Mouse (Mus musculus) neural tube, embryonic 15.5 days (tissue): ENCODE data around the gene Hoxa4. TPM values are rescaled to one million over a fixed set of nuclear protein-coding genes. Genes with fewer than 3 reads are reported as not detected.

Source experiments
- ATAC-seq: fragments of 200-750 bp; cut with Nextera tagmentation; 2 replicates; pipeline ENCODE4 v1.8.0; 2017; ENCODE audit warnings: mild to moderate bottlenecking, moderate TSS enrichment, moderate library complexity; ENCODE audit not compliant: low FRiP score
- H3K27ac ChIP-seq: fragments of 300-500 bp; sonication (generic); replicated peaks from 2 replicates; pipeline ENCODE4 v1.5.1; 2015; ENCODE audit warnings: mild to moderate bottlenecking, inconsistent platforms
- H3K27me3 ChIP-seq: fragments of 300-500 bp; sonication (generic); replicated peaks from 2 replicates; pipeline ENCODE4 v1.6.1; 2015; ENCODE audit warnings: inconsistent platforms
- H3K36me3 ChIP-seq: fragments of 300-500 bp; sonication (generic); 2 replicates; pipeline ENCODE4 v1.6.1; 2015; ENCODE audit warnings: inconsistent platforms
- H3K4me1 ChIP-seq: fragments of 300-500 bp; sonication (generic); 2 replicates; pipeline ENCODE4 v1.6.1; 2015; ENCODE audit warnings: inconsistent platforms
- H3K4me2 ChIP-seq: fragments of 300-500 bp; sonication (generic); 2 replicates; pipeline ENCODE4 v1.6.1; 2015; ENCODE audit warnings: inconsistent platforms, mild to moderate bottlenecking, moderate library complexity
- H3K4me3 ChIP-seq: fragments of 300-500 bp; sonication (generic); replicated peaks from 2 replicates; pipeline ENCODE4 v1.5.1; 2015; ENCODE audit warnings: mild to moderate bottlenecking, inconsistent platforms
- H3K9ac ChIP-seq: fragments of 300-500 bp; sonication (generic); replicated peaks from 2 replicates; pipeline ENCODE4 v1.6.1; 2015; ENCODE audit warnings: mild to moderate bottlenecking, inconsistent platforms
- H3K9me3 ChIP-seq: fragments of 300-500 bp; sonication (generic); replicated peaks from 2 replicates; pipeline ENCODE4 v1.6.1; 2016; ENCODE audit warnings: inconsistent platforms
- WGBS: fragments of 180-500 bp; shearing (Covaris S2); methylation state at CpG from one replicate; pipeline ENCODE4 v1.1.7; 2015; ENCODE audit warnings: mixed read lengths; 5-methylcytosine and 5-hydroxymethylcytosine counted together
- polyA plus RNA-seq: library from polyadenylated mRNA; unstranded; fragments of >200 nt; fragmentation: Nextera tagmentation; extraction: Ambion mirVana; gene quantifications from 2 replicates; pipeline ENCODE4 v1.2.1, GENCODE M21; 2015

Gene Hoxa4
- polyA plus RNA-seq, 1 experiment from 2014 or later, result 5.7 TPM

GRCm38 (mm10) chr6:52158276-52159051 lies 33.1 kb downstream of the Hoxa4 start, which contains the start of gene Hoxa1:
Gene Hoxa1, minus strand, starts transcription at chr6:52158317.
- Histone ChIP-seq H3K4me3 (peak within 1 kb of the TSS; percentile 86), H3K9me3 (no peaks in the 10 kb centered on the region), H3K4me2 (peak within 1 kb of the TSS; percentile 86), H3K36me3 (no peaks in the 10 kb centered on the region), H3K27me3 (0 out of 2 replicates have a peak, but pooled peaks cover 8% of the 10 kb centered on the region), H3K27ac (peak within 1 kb of the TSS; percentile 87), H3K4me1 (peaks cover 63% of the 10 kb centered on the region), H3K9ac (peak within 1 kb of the TSS; percentile 81)
- under 1% methylated on average over 54 of the region's 55 CpGs for WGBS
- peak; percentile 88 for ATAC-seq

DNA sequence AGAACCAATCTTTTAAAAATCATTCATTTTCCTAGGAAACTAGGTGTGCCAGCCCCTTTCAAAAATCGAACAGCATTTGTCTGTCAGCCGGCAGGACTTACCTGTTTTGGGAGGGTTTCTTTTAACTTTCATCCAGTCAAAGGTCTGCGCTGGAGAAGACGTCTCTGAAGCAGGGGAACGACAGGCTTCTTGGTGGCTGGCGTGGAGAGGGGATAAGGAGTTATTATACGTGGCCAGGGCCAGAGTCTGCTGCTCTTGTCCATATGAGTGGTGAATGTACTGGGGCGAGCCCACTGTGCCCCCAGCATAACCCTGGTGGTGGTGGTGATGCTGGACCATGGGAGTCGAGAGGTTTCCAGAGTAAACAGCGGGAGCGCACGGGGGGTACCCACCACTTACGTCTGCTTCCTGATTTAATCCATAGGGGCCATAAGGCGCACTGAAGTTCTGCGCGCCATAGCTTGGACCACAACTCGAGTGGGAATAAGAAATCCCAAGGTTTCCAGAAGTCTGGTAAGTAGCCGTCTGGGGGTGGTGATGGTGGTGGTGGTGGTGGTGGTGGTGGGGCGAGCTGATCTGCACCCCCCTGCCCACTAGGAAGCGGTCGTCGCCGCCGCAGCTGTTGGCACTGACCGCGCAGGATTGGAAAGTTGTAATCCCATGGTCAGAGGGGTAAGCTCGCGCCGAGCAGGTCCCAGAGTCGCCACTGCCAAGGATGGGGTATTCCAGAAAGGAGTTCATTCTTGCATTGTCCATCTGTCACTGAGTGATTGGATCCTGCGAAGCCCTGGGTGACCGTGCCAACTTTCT lies 33.9 kb downstream of the Hoxa4 start:
- Histone ChIP-seq H3K9me3 (no peaks in the 10 kb centered on the region), H3K4me3 (peak overlapping the region; percentile 86), H3K36me3 (no peaks in the 10 kb centered on the region), H3K27me3 (0 out of 2 replicates have a peak, but pooled peaks cover 11% of the 10 kb centered on the region), H3K9ac (peak overlapping the region; percentile 81), H3K27ac (peak overlapping the region; percentile 87; the same call in 1 of the 2 replicates), H3K4me2 (peak overlapping the region; percentile 86), H3K4me1 (peaks cover 56% of the 10 kb centered on the region)
- no peak; the same call in 1 of the 2 replicates for ATAC-seq
- WGBS, result 2% methylated on average over 32 of the region's 32 CpGs

DNA sequence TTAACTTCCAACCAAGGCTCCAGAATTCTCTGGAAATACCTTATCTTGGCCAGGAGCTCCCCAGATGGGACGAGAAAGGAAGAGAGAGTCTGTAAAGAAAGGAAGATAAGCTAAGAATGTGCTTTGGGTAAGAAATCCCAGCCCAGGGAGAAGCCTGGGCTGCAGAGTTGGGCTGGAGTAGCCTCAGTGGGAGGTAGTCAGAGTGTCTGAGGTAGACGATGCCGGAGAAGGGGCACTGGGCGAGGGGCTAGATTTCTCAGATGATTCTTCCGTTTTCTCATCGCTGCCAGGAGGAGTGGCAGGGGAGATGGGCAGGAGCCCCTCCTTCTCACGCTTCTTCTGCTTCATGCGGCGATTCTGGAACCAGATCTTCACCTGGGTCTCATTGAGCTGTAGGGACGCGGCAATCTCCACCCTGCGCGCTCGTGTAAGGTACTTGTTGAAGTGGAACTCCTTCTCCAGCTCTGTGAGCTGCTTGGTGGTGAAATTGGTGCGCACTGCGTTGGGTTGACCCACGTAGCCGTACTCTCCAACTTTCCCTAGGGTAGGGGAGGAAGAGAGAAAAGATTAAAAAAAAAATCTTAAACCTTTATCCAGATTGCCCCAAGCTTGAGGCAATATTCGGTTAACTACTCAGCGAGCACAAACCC lies 34.9 kb downstream of the Hoxa4 start:
- Histone ChIP-seq H3K9ac (no peak overlapping the region), H3K4me1 (peaks cover 48% of the 10 kb centered on the region), H3K27me3 (peaks cover 15% of the 10 kb centered on the region), H3K4me2 (peak overlapping the region; percentile 86), H3K9me3 (no peaks in the 10 kb centered on the region), H3K4me3 (peak overlapping the region; percentile 3), H3K36me3 (no peaks in the 10 kb centered on the region), H3K27ac (no peak overlapping the region)
- 9% methylated on average over 20 of the region's 20 CpGs for WGBS
- no peak for ATAC-seq

DNA sequence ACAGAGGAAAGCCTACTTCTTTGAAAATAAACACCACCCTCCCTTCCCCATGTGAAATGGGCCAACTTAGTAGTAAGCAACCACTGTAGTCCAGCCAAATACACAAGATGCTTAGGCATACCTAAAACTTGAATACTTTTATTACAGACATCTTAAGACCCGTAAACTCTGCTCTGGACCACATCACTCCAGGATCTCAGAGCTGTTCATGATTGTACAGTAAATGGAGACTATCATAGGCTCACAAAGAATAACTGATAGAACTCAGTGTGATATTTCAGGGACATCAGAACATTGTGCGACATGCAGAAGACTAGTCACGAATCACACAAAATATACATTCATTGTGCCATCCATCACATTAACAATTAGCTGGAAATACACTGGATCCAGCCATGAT lies 36.1 kb downstream of the Hoxa4 start:
- Histone ChIP-seq H3K4me1 (peaks cover 40% of the 10 kb centered on the region), H3K27me3 (peaks cover 16% of the 10 kb centered on the region), H3K4me2 (no peak overlapping the region), H3K9ac (no peak overlapping the region), H3K9me3 (no peaks in the 10 kb centered on the region), H3K27ac (no peak overlapping the region), H3K4me3 (no peak overlapping the region), H3K36me3 (no peaks in the 10 kb centered on the region)
- ATAC-seq, result no peak
- WGBS, result 55% methylated on average over 3 of the region's 3 CpGs

DNA sequence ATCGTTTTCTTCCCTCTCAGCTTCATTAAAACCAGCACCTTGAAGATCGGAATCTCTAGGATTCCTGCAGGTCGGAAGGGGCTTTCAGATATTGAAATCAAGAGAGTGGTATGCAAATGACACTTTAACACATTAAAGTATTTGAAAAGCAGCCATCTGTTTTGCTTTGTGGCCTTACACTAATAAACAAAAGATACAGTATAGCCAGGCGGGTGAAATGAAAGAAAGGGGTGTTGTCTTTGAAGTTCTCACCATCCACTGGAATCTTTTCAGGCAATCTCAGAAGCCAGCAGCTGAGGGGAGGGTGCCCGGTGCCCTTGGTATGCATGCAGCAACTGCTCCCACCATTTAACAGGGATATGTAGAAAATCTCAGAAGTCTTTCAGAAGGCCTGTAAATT lies 37.5 kb downstream of the Hoxa4 start:
- Histone ChIP-seq H3K4me3 (no peak overlapping the region), H3K9ac (no peak overlapping the region), H3K4me1 (peaks cover 27% of the 10 kb centered on the region), H3K4me2 (no peak overlapping the region), H3K36me3 (no peaks in the 10 kb centered on the region), H3K27me3 (peaks cover 22% of the 10 kb centered on the region), H3K9me3 (no peaks in the 10 kb centered on the region), H3K27ac (no peak overlapping the region)
- ATAC-seq, result no peak
- WGBS, result 49% methylated on average over 5 of the region's 5 CpGs

DNA sequence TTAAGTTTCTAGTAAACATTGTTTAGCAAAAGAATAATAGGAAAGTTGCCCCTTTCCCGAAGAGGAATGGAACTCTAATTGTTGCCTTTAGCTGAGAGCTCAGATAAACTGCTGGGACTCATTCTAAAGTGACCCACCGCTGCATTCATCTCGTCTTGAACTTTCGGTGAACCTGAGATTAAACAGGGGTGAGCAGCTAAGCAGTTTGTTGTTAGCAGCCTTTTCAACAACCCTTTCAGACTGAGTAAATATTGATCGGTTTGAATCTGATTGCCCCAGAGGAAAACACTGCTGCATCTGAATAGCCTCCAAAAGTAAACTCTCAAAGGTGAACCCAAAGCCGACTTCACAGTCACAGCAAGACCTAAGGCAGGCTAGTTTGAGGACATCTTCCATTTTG lies 38.3 kb downstream of the Hoxa4 start:
- peaks cover 22% of the 10 kb centered on the region for H3K27me3 ChIP-seq
- ATAC-seq, result no peak
- H3K4me2 ChIP-seq, result no peak overlapping the region
- WGBS, result 20% methylated on average over 6 of the region's 6 CpGs
- H3K9ac ChIP-seq, result no peak overlapping the region
- no peak overlapping the region for H3K4me3 ChIP-seq
- peaks cover 22% of the 10 kb centered on the region for H3K4me1 ChIP-seq
- H3K9me3 ChIP-seq, result no peaks in the 10 kb centered on the region
- H3K27ac ChIP-seq, result no peak overlapping the region
- H3K36me3 ChIP-seq, result no peaks in the 10 kb centered on the region

DNA sequence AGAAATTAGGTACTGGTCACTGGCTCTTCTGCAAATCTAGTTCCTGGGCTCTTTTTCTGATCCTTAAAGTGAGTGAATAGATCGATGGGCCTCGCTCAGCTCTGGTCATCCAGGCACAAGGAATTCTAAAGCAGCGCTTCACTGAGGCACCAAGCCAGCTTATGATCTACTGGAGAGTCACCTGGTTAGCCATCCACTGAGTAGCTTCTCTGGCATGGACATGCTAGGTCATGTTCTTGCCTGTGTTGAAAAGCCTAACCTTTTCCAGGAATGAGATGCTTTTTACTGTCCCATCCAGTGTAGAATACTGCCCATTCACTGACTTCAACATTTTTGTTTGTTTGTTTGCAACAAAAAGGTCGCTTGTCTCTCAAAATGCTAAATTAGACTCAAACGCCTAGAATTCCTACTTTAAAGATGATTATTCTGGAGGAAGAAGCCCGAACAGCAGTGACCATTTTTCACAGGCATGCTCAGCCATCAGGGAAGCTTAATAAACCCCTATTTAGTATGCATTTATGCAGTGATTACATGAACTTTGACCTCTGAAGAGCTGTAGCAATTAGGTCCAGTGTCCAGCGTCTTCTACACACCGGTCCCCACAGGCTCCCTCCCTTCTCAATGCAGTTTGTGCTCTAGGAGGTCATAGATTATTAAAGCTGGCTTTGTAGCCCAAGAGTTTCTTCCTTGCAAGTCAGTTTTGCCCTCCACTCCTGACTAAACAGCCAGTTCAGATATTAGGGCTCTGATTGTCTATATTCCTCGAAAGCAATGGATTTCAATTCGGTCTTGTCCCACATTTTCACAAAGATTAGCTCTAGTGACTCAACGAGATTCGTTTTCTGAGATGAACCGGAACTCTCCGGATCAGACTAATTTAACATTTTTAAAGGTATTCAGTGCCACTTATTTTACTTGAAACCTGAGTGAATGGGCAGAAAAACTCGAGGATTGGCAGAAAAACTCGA lies 39.0 kb downstream of the Hoxa4 start:
- Histone ChIP-seq H3K4me1 (peaks cover 16% of the 10 kb centered on the region), H3K36me3 (no peaks in the 10 kb centered on the region), H3K9me3 (no peaks in the 10 kb centered on the region), H3K4me2 (no peak overlapping the region), H3K27ac (no peak overlapping the region), H3K9ac (no peak overlapping the region), H3K27me3 (peaks cover 22% of the 10 kb centered on the region), H3K4me3 (no peak overlapping the region)
- 28% methylated on average over 16 of the region's 16 CpGs for WGBS
- ATAC-seq, result no peak

GRCm38 (mm10) chr6:52151571-52151970 lies 40.0 kb downstream of the Hoxa4 start:
- H3K27me3 ChIP-seq, result peaks cover 29% of the 10 kb centered on the region
- H3K27ac ChIP-seq, result no peak overlapping the region
- no peak overlapping the region for H3K4me2 ChIP-seq
- 54% methylated on average over 4 of the region's 4 CpGs for WGBS
- no peak for ATAC-seq
- no peaks in the 10 kb centered on the region for H3K9me3 ChIP-seq
- no peak overlapping the region for H3K9ac ChIP-seq
- H3K4me1 ChIP-seq, result peaks cover 8% of the 10 kb centered on the region
- no peaks in the 10 kb centered on the region for H3K36me3 ChIP-seq
- no peak overlapping the region for H3K4me3 ChIP-seq

GRCm38 (mm10) chr6:52150401-52150966 lies 41.1 kb downstream of the Hoxa4 start:
- WGBS, result 13% methylated on average over 16 of the region's 16 CpGs
- no peak overlapping the region for H3K27ac ChIP-seq
- H3K4me2 ChIP-seq, result peak overlapping the region; percentile 29
- no peaks in the 10 kb centered on the region for H3K36me3 ChIP-seq
- H3K9ac ChIP-seq, result no peak overlapping the region
- H3K4me1 ChIP-seq, result peaks cover 4% of the 10 kb centered on the region; the same call in 1 of the 2 replicates
- peaks cover 23% of the 10 kb centered on the region for H3K27me3 ChIP-seq
- no peaks in the 10 kb centered on the region for H3K9me3 ChIP-seq
- H3K4me3 ChIP-seq, result no peak overlapping the region
- no peak for ATAC-seq
